Mouse (Mus musculus): Measurements from ENCODE around the gene Tnfrsf13c. TPM values are rescaled to one million over a fixed set of nuclear protein-coding genes. Genes with fewer than 3 reads are reported as not detected.

Tnfrsf13c gene
- polyA plus RNA-seq, 1 experiment from 2014 or later: not detected

DNA sequence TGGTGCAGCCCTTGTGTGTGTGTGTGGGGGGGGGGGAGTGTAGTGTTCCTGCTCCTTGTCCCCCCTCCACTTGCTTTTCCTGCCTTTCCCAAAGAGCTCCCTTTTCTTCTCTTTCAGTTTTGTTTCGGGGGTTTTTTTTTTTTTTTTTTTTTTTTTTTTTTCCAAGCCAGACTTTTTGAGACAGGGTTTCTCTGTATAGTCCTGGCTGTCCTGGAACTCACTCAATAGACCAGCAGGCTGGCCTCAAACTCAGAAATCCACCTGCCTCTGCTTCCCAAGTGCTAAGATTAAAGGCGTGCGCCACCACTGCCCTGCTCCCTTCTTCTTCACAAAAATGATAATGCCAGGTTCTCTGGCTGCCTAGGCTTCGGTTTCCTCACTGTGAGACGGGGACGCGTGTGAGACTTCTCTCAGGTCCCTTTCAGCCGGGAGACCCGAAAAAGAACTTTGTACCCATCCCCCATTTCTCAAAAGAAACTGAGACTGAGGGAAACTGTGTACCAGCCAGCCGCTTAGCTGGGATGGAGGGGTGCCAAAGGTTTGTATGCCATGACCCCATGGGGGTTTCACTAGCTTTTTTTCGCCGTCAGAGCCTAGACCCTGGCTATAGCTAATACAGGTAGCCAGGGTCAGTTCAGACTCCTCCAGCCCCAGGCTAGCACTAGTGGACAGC lies 4.0 kb downstream of the Tnfrsf13c start:
- no peaks in the 10 kb centered on the region for H3K9me3 ChIP-seq (ENCODE audit: control insufficient read depth, low read length)
- H3K27ac ChIP-seq (ENCODE audit: low read length): no peak overlapping the region
- H3K36me3 ChIP-seq (ENCODE audit: control insufficient read depth, insufficient read depth, low read length): no peaks in the 10 kb centered on the region
- no peak for ATAC-seq (ENCODE audit: low read depth)
- no peak overlapping the region for H3K4me3 ChIP-seq (ENCODE audit: low read length)
- no peak overlapping the region for H3K9ac ChIP-seq (ENCODE audit: low read length)
- WGBS: 66% methylated on average over 11 of the region's 12 CpGs
- peaks cover 6% of the 10 kb centered on the region for H3K4me1 ChIP-seq (replicated peaks; ENCODE audit: control insufficient read depth, insufficient read depth, low read length)
- H3K27me3 ChIP-seq (ENCODE audit: control insufficient read depth, insufficient read depth, low read depth, low read length): peaks cover 44% of the 10 kb centered on the region
- H3K4me2 ChIP-seq (ENCODE audit: low read depth, low read length): no peak overlapping the region

DNA sequence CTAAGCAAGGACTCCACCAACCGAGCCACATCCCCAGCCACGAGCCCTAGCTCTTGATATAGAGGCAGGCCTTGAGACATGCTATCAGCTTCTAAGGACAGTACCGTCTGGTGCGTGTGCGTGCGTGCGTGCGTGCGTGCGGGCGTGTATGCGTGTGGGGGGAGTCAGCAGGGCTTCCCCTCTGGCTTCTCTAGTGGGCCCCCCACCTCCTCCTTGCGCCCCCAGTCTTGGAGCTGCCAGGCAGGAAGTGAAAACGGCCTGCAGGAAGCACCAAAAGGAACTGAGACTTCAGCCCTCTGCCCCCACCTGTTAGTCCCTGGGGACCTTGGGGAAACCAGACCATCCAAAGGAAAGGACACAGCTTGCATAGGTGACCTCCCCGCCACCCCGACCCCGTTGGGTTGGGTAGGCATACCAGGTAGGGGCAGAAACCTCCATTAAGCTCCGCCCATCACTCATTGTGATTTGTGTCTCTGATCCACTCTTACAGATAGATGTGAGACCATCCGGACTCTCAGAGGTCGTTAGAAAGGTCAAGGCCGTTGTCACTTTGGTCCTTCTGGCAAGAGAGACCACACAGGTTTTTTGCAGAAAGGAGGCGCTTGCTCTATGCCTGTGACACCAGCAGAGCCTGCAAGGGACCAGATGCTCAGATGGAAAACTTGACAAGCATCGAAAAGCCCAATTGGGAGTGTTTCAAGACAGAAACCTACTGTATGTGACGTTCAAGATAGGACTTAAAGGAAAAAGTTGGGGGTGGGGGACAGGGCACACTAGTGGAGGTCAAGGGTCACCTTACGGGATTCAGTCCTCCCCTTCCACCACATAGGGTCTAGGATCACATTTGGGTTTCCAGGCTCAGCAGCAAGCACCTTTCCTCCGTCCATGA lies 5.1 kb downstream of the Tnfrsf13c start:
- H3K9me3 ChIP-seq (ENCODE audit: control insufficient read depth, low read length): no peaks in the 10 kb centered on the region
- no peak overlapping the region for H3K4me3 ChIP-seq (ENCODE audit: low read length)
- ATAC-seq (ENCODE audit: low read depth): no peak
- no peaks in the 10 kb centered on the region for H3K36me3 ChIP-seq (ENCODE audit: control insufficient read depth, insufficient read depth, low read length)
- peaks cover 41% of the 10 kb centered on the region for H3K27me3 ChIP-seq (ENCODE audit: control insufficient read depth, insufficient read depth, low read depth, low read length)
- 69% methylated on average over 26 of the region's 26 CpGs for WGBS
- H3K4me1 ChIP-seq (replicated peaks; ENCODE audit: control insufficient read depth, insufficient read depth, low read length): peaks cover under 1% of the 10 kb centered on the region
- no peak overlapping the region for H3K9ac ChIP-seq (ENCODE audit: low read length)
- no peak overlapping the region for H3K4me2 ChIP-seq (ENCODE audit: low read depth, low read length)
- no peak overlapping the region for H3K27ac ChIP-seq (ENCODE audit: low read length)

GRCm38 (mm10) chr15:82217980-82218379 lies 6.2 kb downstream of the Tnfrsf13c start:
- Histone ChIP-seq H3K4me2 (ENCODE audit: low read depth, low read length) (no peak overlapping the region), H3K27me3 (ENCODE audit: control insufficient read depth, insufficient read depth, low read depth, low read length) (peaks cover 45% of the 10 kb centered on the region)
- 23% methylated on average over 9 of the region's 9 CpGs for WGBS

GRCm38 (mm10) chr15:82217039-82217438 lies 7.1 kb downstream of the Tnfrsf13c start:
- Histone ChIP-seq H3K9ac (ENCODE audit: low read length) (no peak overlapping the region), H3K27ac (ENCODE audit: low read length) (no peak overlapping the region), H3K36me3 (ENCODE audit: control insufficient read depth, insufficient read depth, low read length) (no peaks in the 10 kb centered on the region), H3K4me3 (ENCODE audit: low read length) (no peak overlapping the region), H3K27me3 (ENCODE audit: control insufficient read depth, insufficient read depth, low read depth, low read length) (peaks cover 53% of the 10 kb centered on the region), H3K4me2 (ENCODE audit: low read depth, low read length) (no peak overlapping the region), H3K4me1 (replicated peaks; ENCODE audit: control insufficient read depth, insufficient read depth, low read length) (peaks cover 4% of the 10 kb centered on the region), H3K9me3 (ENCODE audit: control insufficient read depth, low read length) (no peaks in the 10 kb centered on the region)
- ATAC-seq (ENCODE audit: low read depth): no peak
- 23% methylated on average over 7 of the region's 7 CpGs for WGBS

More at GRCm38 (mm10) chr15:82217980-82218379, 6.2 kb downstream of the Tnfrsf13c start:
- Histone ChIP-seq H3K4me1 (replicated peaks; ENCODE audit: control insufficient read depth, insufficient read depth, low read length) (no peaks in the 10 kb centered on the region), H3K36me3 (ENCODE audit: control insufficient read depth, insufficient read depth, low read length) (no peaks in the 10 kb centered on the region), H3K27ac (ENCODE audit: low read length) (no peak overlapping the region), H3K4me3 (ENCODE audit: low read length) (no peak overlapping the region), H3K9me3 (ENCODE audit: control insufficient read depth, low read length) (no peaks in the 10 kb centered on the region), H3K9ac (ENCODE audit: low read length) (no peak overlapping the region)
- no peak for ATAC-seq (ENCODE audit: low read depth)

- ATAC-seq (ENCODE audit: low read depth): no peak
- Histone ChIP-seq H3K4me2 (ENCODE audit: low read depth, low read length) (no peak overlapping the region), H3K27ac (ENCODE audit: low read length) (no peak overlapping the region), H3K9ac (ENCODE audit: low read length) (no peak overlapping the region), H3K4me1 (replicated peaks; ENCODE audit: control insufficient read depth, insufficient read depth, low read length) (peaks cover 10% of the 10 kb centered on the region), H3K27me3 (ENCODE audit: control insufficient read depth, insufficient read depth, low read depth, low read length) (peaks cover 61% of the 10 kb centered on the region), H3K36me3 (ENCODE audit: control insufficient read depth, insufficient read depth, low read length) (no peaks in the 10 kb centered on the region), H3K4me3 (ENCODE audit: low read length) (no peak overlapping the region), H3K9me3 (ENCODE audit: control insufficient read depth, low read length) (no peaks in the 10 kb centered on the region)
- WGBS: 42% methylated on average over 20 of the region's 20 CpGs
These were observed 7.9 kb downstream of the Tnfrsf13c start for GRCm38 (mm10) chr15:82216142-82216827.

DNA sequence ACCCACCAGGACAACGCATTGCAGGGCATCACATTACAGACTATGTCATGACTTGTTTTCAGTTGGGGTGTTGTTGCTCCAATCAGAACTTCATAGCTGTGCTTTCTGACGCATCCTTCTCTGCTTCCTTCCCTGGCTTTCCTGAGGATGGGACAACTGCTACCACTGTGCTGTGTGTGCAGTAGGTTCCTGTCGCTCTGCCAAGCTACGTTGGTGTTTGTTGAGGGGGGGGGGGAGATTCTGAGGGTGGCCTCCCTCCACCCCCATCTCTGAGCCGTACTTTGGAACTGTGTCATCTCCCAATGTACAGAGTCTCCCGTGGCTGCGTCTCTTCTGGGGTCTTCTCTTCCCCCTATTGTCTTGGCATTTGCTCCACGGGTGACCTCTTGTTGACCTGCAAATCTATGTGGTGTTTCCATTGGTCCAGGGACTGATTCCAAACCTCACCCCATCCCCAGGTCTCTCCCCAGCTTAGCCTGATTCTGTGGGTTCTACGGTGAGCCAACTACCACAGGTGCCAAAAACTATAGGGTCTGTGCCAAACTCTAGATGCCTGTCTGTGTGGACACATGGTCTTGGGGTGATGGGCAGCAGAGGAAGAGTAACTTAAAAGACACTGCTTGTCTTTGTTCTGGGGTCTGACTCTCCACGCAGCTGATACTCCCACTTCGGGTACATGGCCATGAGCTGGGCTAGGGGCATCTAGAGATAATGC lies 8.7 kb downstream of the Tnfrsf13c start:
- Histone ChIP-seq H3K9me3 (ENCODE audit: control insufficient read depth, low read length) (no peaks in the 10 kb centered on the region), H3K27ac (ENCODE audit: low read length) (no peak overlapping the region), H3K4me1 (replicated peaks; ENCODE audit: control insufficient read depth, insufficient read depth, low read length) (peaks cover 10% of the 10 kb centered on the region), H3K27me3 (ENCODE audit: control insufficient read depth, insufficient read depth, low read depth, low read length) (peaks cover 67% of the 10 kb centered on the region), H3K4me2 (ENCODE audit: low read depth, low read length) (no peak overlapping the region), H3K4me3 (ENCODE audit: low read length) (no peak overlapping the region), H3K36me3 (ENCODE audit: control insufficient read depth, insufficient read depth, low read length) (no peaks in the 10 kb centered on the region), H3K9ac (ENCODE audit: low read length) (no peak overlapping the region)
- WGBS: 30% methylated on average over 11 of the region's 11 CpGs
- ATAC-seq (ENCODE audit: low read depth): no peak

DNA sequence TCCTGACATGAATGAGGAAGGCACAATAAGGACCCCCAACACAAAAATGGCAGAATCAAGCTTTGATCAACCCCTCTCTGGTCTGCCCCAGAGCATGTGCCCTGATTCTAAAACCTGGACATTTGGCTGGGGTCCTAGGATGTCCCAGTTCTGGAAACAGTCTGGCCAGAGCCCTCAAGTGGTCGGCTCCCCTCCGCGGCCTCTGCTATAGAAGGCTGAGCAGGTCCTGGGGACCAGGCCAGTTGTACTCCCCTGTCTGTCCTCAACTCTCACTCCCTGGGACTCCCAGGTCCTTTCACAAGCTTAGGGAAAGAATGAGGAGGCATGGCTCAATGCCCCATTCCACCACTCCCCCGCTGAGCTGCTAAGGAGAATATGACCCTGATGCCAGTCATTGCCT lies 10.9 kb downstream of the Tnfrsf13c start:
- Histone ChIP-seq H3K9me3 (ENCODE audit: control insufficient read depth, low read length) (no peaks in the 10 kb centered on the region), H3K4me1 (replicated peaks; ENCODE audit: control insufficient read depth, insufficient read depth, low read length) (peaks cover 10% of the 10 kb centered on the region), H3K27ac (ENCODE audit: low read length) (no peak overlapping the region), H3K4me3 (ENCODE audit: low read length) (no peak overlapping the region), H3K4me2 (ENCODE audit: low read depth, low read length) (no peak overlapping the region), H3K36me3 (ENCODE audit: control insufficient read depth, insufficient read depth, low read length) (no peaks in the 10 kb centered on the region), H3K27me3 (ENCODE audit: control insufficient read depth, insufficient read depth, low read depth, low read length) (peaks cover 84% of the 10 kb centered on the region), H3K9ac (ENCODE audit: low read length) (no peak overlapping the region)
- ATAC-seq (ENCODE audit: low read depth): no peak
- 14% methylated on average over 4 of the region's 4 CpGs for WGBS

GRCm38 (mm10) chr15:82212752-82213063 lies 11.5 kb downstream of the Tnfrsf13c start, which contains the start of gene Shisa8:
Gene Shisa8, minus strand, starts transcription at chr15:82212815.
- H3K4me3 ChIP-seq (ENCODE audit: low read length): peak within 1 kb of the TSS; percentile 42
- H3K27me3 ChIP-seq (ENCODE audit: control insufficient read depth, insufficient read depth, low read depth, low read length): peaks cover 87% of the 10 kb centered on the region
- peak; percentile 40; the same call in 1 of the 2 replicates for ATAC-seq (ENCODE audit: low read depth)
- H3K27ac ChIP-seq (ENCODE audit: low read length): no peak within 1 kb of the TSS
- no peaks in the 10 kb centered on the region for H3K9me3 ChIP-seq (ENCODE audit: control insufficient read depth, low read length)
- no peaks in the 10 kb centered on the region for H3K36me3 ChIP-seq (ENCODE audit: control insufficient read depth, insufficient read depth, low read length)
- 2% methylated on average over 6 of the region's 34 CpGs for WGBS
- peaks cover 10% of the 10 kb centered on the region for H3K4me1 ChIP-seq (replicated peaks; ENCODE audit: control insufficient read depth, insufficient read depth, low read length)
- H3K9ac ChIP-seq (ENCODE audit: low read length): peak within 1 kb of the TSS; percentile 6; the same call in 1 of the 2 replicates
- H3K4me2 ChIP-seq (ENCODE audit: low read depth, low read length): peak within 1 kb of the TSS; percentile 62

Measured in lung, embryonic 16.5 days (tissue).